Mouse (Mus musculus) embryonic fibroblast, embryonic 13.5 days (primary cell): ENCODE results near the gene Atad2b. TPM values are rescaled to one million over a fixed set of nuclear protein-coding genes. Genes with fewer than 3 reads are reported as not detected.

Experiments
- H3K27ac ChIP-seq: 2 replicates; pipeline ENCODE4 v1.5.1; 2012; ENCODE audit warnings: low read length, control low read depth, inconsistent platforms; ENCODE audit not compliant: insufficient read depth
- H3K4me1 ChIP-seq: 2 replicates; pipeline ENCODE4 v1.6.1; 2011; ENCODE audit warnings: low read length; ENCODE audit not compliant: control insufficient read depth, insufficient read depth
- H3K4me3 ChIP-seq: 2 replicates; pipeline ENCODE4 v1.5.1; 2011; ENCODE audit warnings: mild to moderate bottlenecking, control low read depth, low read length; ENCODE audit not compliant: insufficient read depth
- CTCF ChIP-seq: IDR thresholded peaks from 2 replicates; pipeline ENCODE4 v1.5.1; 2011; ENCODE audit warnings: mild to moderate bottlenecking, control low read depth, low read length, moderate library complexity, borderline replicate concordance; ENCODE audit not compliant: insufficient read depth
- POLR2A ChIP-seq: IDR thresholded peaks from 2 replicates; pipeline ENCODE4 v1.6.1; 2011; ENCODE audit warnings: low read depth, mild to moderate bottlenecking, control low read depth, low read length, moderate library complexity
- polyA plus RNA-seq: library from polyadenylated mRNA; stranded (reverse); fragments of >200 nt; gene quantifications from 2 replicates; pipeline ENCODE4 v1.2.4, GENCODE M21; 2011; ENCODE audit warnings: low read depth; ENCODE audit not compliant: missing spikeins, insufficient read length

Atad2b gene
- polyA plus RNA-seq, 1 experiment, result 24.2 TPM

- Histone ChIP-seq H3K27ac (no peak overlapping the region), H3K4me1 (no peaks in the 10 kb centered on the region), H3K4me3 (no peak overlapping the region)
- TF ChIP-seq CTCF (no peak), POLR2A (no peak)
Measured at GRCm38 (mm10) chr12:5048104-5048503, 131.0 kb downstream of the Atad2b start.

GRCm38 (mm10) chr12:5067590-5067989 is 150.4 kb downstream of the Atad2b start:
- no peaks in the 10 kb centered on the region for H3K4me1 ChIP-seq
- H3K27ac ChIP-seq, result no peak overlapping the region
- TF ChIP-seq POLR2A, result no peak
- no peak for TF ChIP-seq CTCF

GRCm38 (mm10) chr12:5070131-5070530 is 153.0 kb downstream of the Atad2b start:
- no peak for TF ChIP-seq POLR2A
- TF ChIP-seq CTCF, result no peak
- Histone ChIP-seq H3K27ac (no peak overlapping the region), H3K4me3 (no peak overlapping the region), H3K4me1 (no peaks in the 10 kb centered on the region)

More at GRCm38 (mm10) chr12:5067590-5067989, 150.4 kb downstream of the Atad2b start:
- no peak overlapping the region for H3K4me3 ChIP-seq

GRCm38 (mm10) chr12:5073191-5073590 is 156.0 kb downstream of the Atad2b start:
- Histone ChIP-seq H3K4me3 (no peak overlapping the region), H3K4me1 (no peaks in the 10 kb centered on the region), H3K27ac (no peak overlapping the region)
- no peak for TF ChIP-seq POLR2A
- no peak for TF ChIP-seq CTCF

- Histone ChIP-seq H3K4me3 (no peak overlapping the region), H3K4me1 (no peaks in the 10 kb centered on the region), H3K27ac (no peak overlapping the region)
- TF ChIP-seq CTCF (no peak), POLR2A (no peak)
Measured at GRCm38 (mm10) chr12:5081480-5081879, 164.3 kb downstream of the Atad2b start.

GRCm38 (mm10) chr12:5084714-5085113 is 167.6 kb downstream of the Atad2b start:
- no peak overlapping the region for H3K4me3 ChIP-seq
- H3K27ac ChIP-seq, result no peak overlapping the region
- TF ChIP-seq CTCF (no peak), POLR2A (no peak)
- peaks cover 6% of the 10 kb centered on the region; the same call in 1 of the 2 replicates for H3K4me1 ChIP-seq

GRCm38 (mm10) chr12:5087787-5088519 is 170.8 kb downstream of the Atad2b start:
- no peak for TF ChIP-seq POLR2A
- Histone ChIP-seq H3K4me3 (no peak overlapping the region), H3K27ac (no peak overlapping the region), H3K4me1 (peaks cover 6% of the 10 kb centered on the region; the same call in 1 of the 2 replicates)

- Histone ChIP-seq H3K27ac (no peak overlapping the region), H3K4me3 (no peak overlapping the region), H3K4me1 (peaks cover 6% of the 10 kb centered on the region; the same call in 1 of the 2 replicates)
- TF ChIP-seq CTCF, result no peak
- no peak for TF ChIP-seq POLR2A
Measured at GRCm38 (mm10) chr12:5088639-5089038, 171.5 kb downstream of the Atad2b start.

Other genes with a start within 250 kb of the Atad2b start
- gene Fam228a, start 178.9 kb upstream of the Atad2b start, polyA plus RNA-seq, result 0.37 TPM in 1 of 2 replicates, not detected in the other
- 1.3 and 3.4 TPM in 2 replicates for gene Pfn4, start 148.3 kb upstream of the Atad2b start, polyA plus RNA-seq
- 1.8 and 2.8 TPM in 2 replicates for gene Fam228b, start 148.1 kb upstream of the Atad2b start, polyA plus RNA-seq
- 158 and 166 TPM in 2 replicates for gene Sf3b6, start 99.8 kb upstream of the Atad2b start, polyA plus RNA-seq
- 12.9 and 17.2 TPM in 2 replicates for gene Fkbp1b, start 75.8 kb upstream of the Atad2b start, polyA plus RNA-seq
- 8.5 and 11.0 TPM in 2 replicates for gene Wdcp, start 74.0 kb upstream of the Atad2b start, polyA plus RNA-seq
- gene Mfsd2b, start 43.0 kb upstream of the Atad2b start, polyA plus RNA-seq, result 0.27 and 0.28 TPM in 2 replicates
- 18.0 and 21.3 TPM in 2 replicates for gene Ubxn2a, start 9.6 kb upstream of the Atad2b start, polyA plus RNA-seq